Mouse (Mus musculus) layer of hippocampus, adult 2 months (tissue): ENCODE measurements around the gene Tmem273. TPM values are rescaled to one million over a fixed set of nuclear protein-coding genes. Genes with fewer than 3 reads are reported as not detected.
A peak's percentile ranks its signal among the peaks of the same experiment; 100 is the strongest.

Source experiments
- DNase-seq, 2 experiments: peaks; one replicate each; pipeline ENCODE4 v3.0.0; 2022; ENCODE audit warnings: low spot score in 2 of 2
- H3K27ac ChIP-seq: fragments of 200-600 bp; 2 replicates; pipeline ENCODE4 v1.8.1; 2022
- H3K4me3 ChIP-seq: fragments of 200-600 bp; 2 replicates; pipeline ENCODE4 v1.8.1; 2022; ENCODE audit warnings: mild to moderate bottlenecking
- CTCF ChIP-seq: fragments of 200-600 bp; conservative IDR thresholded peaks from 2 replicates; pipeline ENCODE4 v1.8.1; 2022; ENCODE audit warnings: antibody characterized with exemption, mild to moderate bottlenecking, moderate library complexity
- total RNA-seq, 2 experiments: library from RNA; stranded (reverse); gene quantifications; 2 replicates each; pipeline ENCODE4 v1.2.3; 2021

Tmem273 gene
- total RNA-seq, 2 experiments from 2014 or later: 0.59 TPM

DNA sequence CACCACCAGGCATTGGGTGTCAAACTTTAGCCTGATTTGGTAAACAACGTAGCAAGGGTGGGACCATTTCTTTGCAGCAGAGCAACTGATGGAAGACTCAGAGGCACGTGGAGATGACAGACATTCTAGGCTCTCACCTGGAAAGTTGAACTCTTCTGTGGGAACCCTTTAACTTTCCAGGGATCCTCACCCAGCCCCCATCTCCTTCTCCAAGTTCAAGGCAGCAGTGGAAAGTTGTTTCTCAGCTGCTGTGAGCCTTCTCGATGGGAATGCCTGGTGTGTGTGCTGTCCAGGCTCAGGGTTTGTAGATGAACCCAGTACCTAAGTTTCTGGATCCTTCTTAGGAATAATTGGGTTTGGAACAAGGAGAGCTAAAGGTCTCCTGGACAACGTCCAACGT is 70.5 kb downstream of the Tmem273 start:
- Histone ChIP-seq H3K27ac (no peak overlapping the region), H3K4me3 (peak overlapping the region; percentile 57; the same call in 1 of the 2 replicates)
- no peak for DNase-seq
- TF ChIP-seq CTCF: no peak

DNA sequence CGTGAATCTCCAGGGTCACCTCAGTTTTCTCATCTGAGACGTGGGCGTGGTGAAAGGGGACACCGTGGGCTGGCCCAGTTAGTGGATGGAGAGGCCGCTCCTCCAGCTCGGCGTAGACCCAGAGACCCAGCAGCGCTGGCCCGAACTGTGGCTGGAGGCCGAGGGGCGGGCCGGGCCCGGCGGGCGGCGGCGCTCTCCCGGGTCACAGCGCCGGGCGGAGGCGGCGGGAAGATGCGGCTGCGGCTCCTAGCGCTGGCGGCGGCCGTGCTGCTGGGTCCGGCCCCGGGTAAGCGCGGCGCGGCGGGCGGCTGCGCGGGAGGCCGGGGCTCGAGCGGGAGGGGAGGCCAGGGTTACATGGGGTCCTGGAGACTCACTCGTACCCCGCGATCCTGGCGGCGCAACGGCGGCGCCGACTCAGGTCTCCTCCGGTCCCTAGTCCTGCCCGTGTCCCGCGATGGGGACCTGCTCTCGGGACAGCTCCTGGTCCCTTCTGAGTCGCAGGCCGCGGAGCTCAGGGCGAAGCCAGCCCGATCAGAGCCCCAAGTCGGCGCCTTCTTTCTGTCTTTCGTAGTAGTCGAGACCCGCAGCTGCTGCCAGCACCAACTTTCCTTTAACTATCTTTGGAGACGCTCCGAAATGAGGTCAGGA is 71.0 kb downstream of the Tmem273 start, which contains the start of gene Vstm4:
TSS of gene Vstm4 (plus strand) at position 76 of the 648 bp plus-strand sequence.
- TF ChIP-seq CTCF: no peak
- Histone ChIP-seq H3K4me3 (peak within 1 kb of the TSS; percentile 57), H3K27ac (peak within 1 kb of the TSS; percentile 77)
- peak; percentile 18 to 43 for DNase-seq

DNA sequence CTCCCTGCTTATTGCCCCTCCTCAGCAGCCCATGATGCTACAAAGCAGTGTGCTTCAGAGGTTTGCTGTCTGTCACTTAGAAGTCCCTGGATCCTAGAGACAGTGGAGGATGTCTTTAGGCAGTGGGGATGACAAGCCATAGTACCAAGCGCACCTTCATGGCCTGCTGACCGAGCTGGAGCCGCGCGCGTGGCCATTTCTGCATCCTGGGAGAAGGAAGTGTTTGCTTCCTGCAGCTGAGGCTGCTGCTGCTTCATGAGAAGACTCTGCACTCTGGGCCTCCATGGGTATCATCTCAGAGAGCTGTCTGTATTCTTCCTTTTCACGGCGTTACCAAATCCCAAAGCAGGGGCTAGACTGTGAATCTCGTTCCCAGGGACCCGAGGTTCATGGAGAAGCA is 72.6 kb downstream of the Tmem273 start:
- no peak overlapping the region for H3K4me3 ChIP-seq
- H3K27ac ChIP-seq: no peak overlapping the region
- no peak for DNase-seq
- TF ChIP-seq CTCF: no peak

DNA sequence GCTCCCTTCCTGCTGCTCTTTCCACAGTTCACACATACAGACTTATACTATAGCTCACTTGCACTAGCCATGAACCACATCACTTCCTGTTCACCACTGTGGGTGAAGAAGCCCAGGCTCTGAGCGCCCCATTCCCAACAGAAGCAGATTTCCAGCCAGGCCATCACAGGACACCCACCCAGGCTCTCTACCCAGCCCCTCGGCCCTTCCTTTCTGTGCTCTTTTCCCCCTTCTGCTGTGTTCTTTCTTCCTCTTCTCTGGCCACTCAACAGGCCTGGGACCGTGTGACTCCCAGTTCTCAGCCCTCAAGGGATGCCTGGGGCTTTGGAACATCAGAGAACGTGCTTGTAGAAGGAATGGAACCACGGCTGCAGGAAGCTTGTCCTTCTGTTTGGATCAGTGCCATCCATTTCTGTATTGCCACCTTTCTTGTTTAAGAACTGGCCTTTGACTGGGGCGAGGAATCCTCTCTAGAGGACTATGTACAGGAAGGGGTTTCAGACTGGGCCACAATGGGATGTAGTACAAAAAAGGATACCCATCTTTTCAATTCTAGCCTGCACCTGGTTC is 73.3 kb downstream of the Tmem273 start:
- Histone ChIP-seq H3K4me3 (no peak overlapping the region), H3K27ac (no peak overlapping the region)
- TF ChIP-seq CTCF: no peak
- DNase-seq: no peak

DNA sequence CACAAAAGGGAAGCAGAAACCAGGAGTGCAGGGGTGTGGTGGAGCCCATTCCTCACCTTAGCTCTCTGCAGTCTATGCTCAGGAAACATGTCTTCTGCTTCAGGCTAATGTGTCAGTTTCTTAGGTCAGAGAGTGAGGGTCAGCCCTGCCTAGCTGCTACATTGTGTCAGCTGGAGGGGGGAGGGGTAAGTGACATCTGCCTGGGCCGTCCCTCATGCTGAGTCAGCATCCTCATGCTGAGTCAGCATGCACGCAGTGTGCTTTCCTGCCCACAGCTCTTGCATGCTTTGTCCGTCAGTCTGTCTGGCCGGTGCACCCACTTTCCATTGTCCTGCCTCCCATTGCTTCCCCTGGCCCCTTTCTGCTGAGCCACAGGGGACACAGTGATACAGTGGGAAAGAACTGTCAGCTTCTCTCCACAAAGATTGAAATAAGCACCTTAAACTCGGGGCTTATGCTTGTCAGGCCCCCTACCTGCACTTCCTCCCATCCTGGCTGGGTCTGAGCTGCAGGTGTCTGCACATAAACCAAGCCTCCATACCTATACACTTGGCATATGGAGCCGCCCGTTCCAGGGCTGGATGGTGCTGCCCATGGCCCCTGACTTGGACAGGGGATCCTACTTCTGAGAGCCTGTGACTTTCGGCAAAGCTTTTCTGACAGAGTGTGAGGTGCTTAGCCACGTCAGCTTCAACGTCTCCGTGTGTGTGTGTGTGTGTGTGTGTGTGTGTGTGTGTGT is 74.2 kb downstream of the Tmem273 start:
- TF ChIP-seq CTCF: no peak

DNA sequence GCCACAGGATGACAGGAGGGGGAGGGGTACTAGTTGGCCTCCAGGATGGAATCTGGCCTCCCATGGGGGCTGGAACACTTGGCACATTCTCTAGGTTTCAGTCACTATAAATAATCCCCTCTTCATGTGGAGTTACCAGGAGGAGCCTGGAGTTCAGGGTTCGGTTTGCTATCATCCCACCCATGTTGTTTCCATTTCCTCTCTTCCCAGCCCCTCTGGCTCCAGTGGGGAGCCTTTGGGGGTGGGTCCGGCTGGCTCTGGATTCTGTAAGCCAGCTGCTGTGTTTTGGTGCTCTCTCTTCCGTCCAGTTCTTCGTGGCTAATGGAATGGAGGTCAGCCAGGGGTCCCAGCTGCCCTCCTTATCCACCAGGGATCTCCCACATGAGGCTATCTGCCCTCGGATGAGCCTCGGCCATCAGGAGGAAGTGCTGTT is 75.4 kb downstream of the Tmem273 start:
- H3K27ac ChIP-seq: no peak overlapping the region; the same call in 1 of the 2 replicates
- no peak for TF ChIP-seq CTCF
- H3K4me3 ChIP-seq: no peak overlapping the region
- no peak for DNase-seq

More for the DNA sequence above, 74.2 kb downstream of the Tmem273 start:
- Histone ChIP-seq H3K4me3 (no peak overlapping the region), H3K27ac (no peak overlapping the region)
- no peak for DNase-seq

DNA sequence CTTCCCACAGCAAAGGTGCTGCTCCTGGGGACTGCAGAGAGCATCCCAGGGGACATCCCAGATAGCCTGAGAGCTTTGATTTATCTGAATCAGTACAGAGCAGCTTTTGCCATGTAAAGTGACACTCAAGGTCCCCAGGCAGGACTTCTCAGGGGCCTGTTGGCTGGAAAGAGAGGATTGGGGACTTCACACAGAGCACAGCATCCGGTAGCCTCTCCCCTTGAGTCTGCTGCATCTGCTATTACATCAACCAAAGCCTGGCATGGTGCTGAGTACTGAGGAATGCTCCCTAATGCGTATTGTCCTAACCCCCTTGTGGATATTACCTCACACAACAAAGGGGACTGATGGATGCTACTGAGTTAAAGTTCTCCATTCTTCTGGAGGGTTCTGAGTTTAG is 75.9 kb downstream of the Tmem273 start:
- TF ChIP-seq CTCF: no peak
- no peak overlapping the region; the same call in 1 of the 2 replicates for H3K27ac ChIP-seq
- DNase-seq: no peak
- H3K4me3 ChIP-seq: no peak overlapping the region

DNA sequence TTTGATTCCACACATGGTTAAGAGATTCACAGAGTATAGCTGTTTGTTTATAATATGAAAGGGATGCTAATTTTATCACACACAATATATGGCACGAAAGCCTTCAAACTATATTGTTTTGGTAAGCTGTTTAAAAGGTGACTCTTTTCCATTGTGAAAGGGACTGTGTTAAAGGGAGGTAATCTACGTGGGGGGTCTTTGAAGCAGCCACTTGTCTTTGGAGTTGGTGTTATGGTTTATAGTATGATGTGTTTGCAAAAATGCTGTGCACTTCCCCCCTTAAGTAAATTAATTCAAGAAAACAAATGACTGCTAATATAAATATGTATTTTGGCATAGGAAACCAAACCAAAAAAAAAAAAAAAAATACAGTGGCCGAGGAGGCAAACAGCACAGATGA is 79.6 kb downstream of the Tmem273 start:
- Histone ChIP-seq H3K27ac (no peak overlapping the region), H3K4me3 (no peak overlapping the region)
- no peak for DNase-seq
- no peak for TF ChIP-seq CTCF

Other genes starting within 250 kb of the Tmem273 start
- under 1 TPM in 1 of 2 experiments, not detected in 1; 0.15 TPM for gene Prrxl1, start 186.6 kb upstream of the Tmem273 start, total RNA-seq
- under 1 TPM; 0.15 to 0.17 TPM for gene 3425401B19Rik, start 100.7 kb upstream of the Tmem273 start, total RNA-seq
- gene Fam170b, start 48.0 kb downstream of the Tmem273 start, total RNA-seq: not detected
- gene Vstm4, start 70.8 kb downstream of the Tmem273 start, total RNA-seq: 1 to 10 TPM; 3.3 to 3.6 TPM
- gene Lrrc18, start 205.4 kb downstream of the Tmem273 start, total RNA-seq: under 1 TPM; 0.28 to 0.29 TPM